Mouse (Mus musculus) adrenal gland (tissue): ENCODE measurements around the gene Bcl2l13.
"Not testable (repeated sequence)": the region's sequence is repeated elsewhere in the genome, so short reads cannot be mapped to it uniquely, and the experiment has no call there.

Experiments used
- intact Hi-C: fragments of 180-260 bp; cut with DNase I; formaldehyde crosslinking; loops from one replicate; pipeline ENCODE4 v1.15.1; 2025

Bcl2l13 gene

GRCm38 (mm10) chr6:120894089-120894488 is 58.1 kb downstream of the Bcl2l13 start:
- intact Hi-C loops, result no loop called here

GRCm38 (mm10) chr6:120894524-120894923 is 58.5 kb downstream of the Bcl2l13 start:
- intact Hi-C loops, result no loop called here

- intact Hi-C loops, result loop anchor here (5.0 kb wide), 1 partner anchor 279 kb away; no protein-coding TSS in a partner anchor
Observed at GRCm38 (mm10) chr6:120898188-120898833, 62.3 kb downstream of the Bcl2l13 start.

- intact Hi-C loops, result no loop called here
Observed at GRCm38 (mm10) chr6:120901776-120902645, 66.0 kb downstream of the Bcl2l13 start.

- intact Hi-C loops, result no loop called here
Observed at GRCm38 (mm10) chr6:120903450-120903912, 67.5 kb downstream of the Bcl2l13 start.

GRCm38 (mm10) chr6:120903961-120904360 is 67.9 kb downstream of the Bcl2l13 start:
- intact Hi-C loops, result no loop called here

GRCm38 (mm10) chr6:120905111-120905510 is 69.1 kb downstream of the Bcl2l13 start:
- intact Hi-C loops, result no loop called here

- intact Hi-C loops, result no loop called here
Observed at GRCm38 (mm10) chr6:120906521-120906920, 70.5 kb downstream of the Bcl2l13 start.

- intact Hi-C loops, result not testable (repeated sequence)
Observed at GRCm38 (mm10) chr6:120907876-120908597, 72.0 kb downstream of the Bcl2l13 start.

- intact Hi-C loops, result no loop called here
Observed at GRCm38 (mm10) chr6:120909501-120909900, 73.5 kb downstream of the Bcl2l13 start.

GRCm38 (mm10) chr6:120911213-120912007 is 75.4 kb downstream of the Bcl2l13 start:
- intact Hi-C loops, result no loop called here

- intact Hi-C loops, result no loop called here
Observed at GRCm38 (mm10) chr6:120912931-120913330, 76.9 kb downstream of the Bcl2l13 start.

GRCm38 (mm10) chr6:120913783-120914182 is 77.8 kb downstream of the Bcl2l13 start:
- intact Hi-C loops, result no loop called here

- intact Hi-C loops, result no loop called here
Observed at GRCm38 (mm10) chr6:120914533-120914910, 78.5 kb downstream of the Bcl2l13 start.

GRCm38 (mm10) chr6:120914911-120915648 is 79.1 kb downstream of the Bcl2l13 start:
- intact Hi-C loops, result no loop called here

GRCm38 (mm10) chr6:120915649-120915975 is 79.6 kb downstream of the Bcl2l13 start:
- intact Hi-C loops, result no loop called here

- intact Hi-C loops, result no loop called here
Observed at GRCm38 (mm10) chr6:120916074-120916971, 80.3 kb downstream of the Bcl2l13 start, which contains the start of gene Bid. TSS of gene Bid (minus strand) at chr6:120916853.

GRCm38 (mm10) chr6:120916972-120917881 is 81.2 kb downstream of the Bcl2l13 start:
- intact Hi-C loops, result not testable (repeated sequence)
